Mouse (Mus musculus) G1E (cell line): ENCODE data around the gene Ccdc3.

Experiments
- CTCF ChIP-seq: IDR thresholded peaks from 2 replicates; pipeline ENCODE4 v1.5.1; 2012; ENCODE audit warnings: low read depth, low read length, inconsistent platforms, mixed read lengths
- GATA1 ChIP-seq: IDR thresholded peaks from 2 replicates; pipeline ENCODE4 v1.6.1; 2012; ENCODE audit warnings: borderline replicate concordance, low read length, inconsistent platforms, mixed read lengths
- GATA2 ChIP-seq: IDR thresholded peaks from 2 replicates; pipeline ENCODE4 v1.6.1; 2012; ENCODE audit warnings: low read depth, low read length, inconsistent platforms, borderline replicate concordance
- TAL1 ChIP-seq: conservative IDR thresholded peaks from 2 replicates; pipeline ENCODE4 v1.6.1; 2012; ENCODE audit warnings: low read depth, low read length, inconsistent platforms, mixed read lengths

DNA sequence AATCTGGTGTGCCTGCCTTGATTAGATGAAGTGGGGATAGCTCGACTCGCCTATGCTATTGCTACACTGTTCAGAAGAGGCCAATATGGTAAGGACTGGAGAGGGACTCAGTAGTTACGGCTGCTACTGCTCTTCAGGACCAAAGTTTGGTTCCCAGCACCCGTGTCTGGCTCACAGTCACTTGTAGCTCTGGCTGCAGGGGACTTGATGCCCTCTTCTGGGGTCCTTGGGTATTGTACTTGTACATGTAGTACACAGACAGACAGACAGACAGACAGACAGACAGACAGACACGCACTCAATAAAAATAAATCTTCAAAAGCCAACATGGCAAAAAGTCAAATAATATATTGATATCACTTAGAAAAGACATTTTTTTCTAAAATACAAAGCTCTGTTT is 17.1 kb downstream of the Ccdc3 start:
- TF ChIP-seq CTCF (no peak), GATA1 (no peak), TAL1 (no peak), GATA2 (no peak)
